Mouse (Mus musculus) kidney, postnatal 0 days (tissue): Measurements from ENCODE around the gene Appbp2. TPM values are rescaled to one million over a fixed set of nuclear protein-coding genes. Genes with fewer than 3 reads are reported as not detected.

Source experiments
- ATAC-seq: fragments of 200-750 bp; cut with Nextera tagmentation; replicated peaks from 2 replicates; pipeline ENCODE4 v1.8.0; 2017; ENCODE audit warnings: low read depth, moderate number of reproducible peaks, moderate TSS enrichment, moderate library complexity; ENCODE audit not compliant: low FRiP score
- DNase-seq: peaks from one replicate; pipeline ENCODE4 v3.0.0-alpha.2; 2016; ENCODE audit warnings: low spot score
- H3K27ac ChIP-seq: fragments of 300-500 bp; sonication (generic); 2 replicates; pipeline ENCODE4 v1.5.1; 2014; ENCODE audit warnings: mild to moderate bottlenecking
- H3K27me3 ChIP-seq: fragments of 300-500 bp; sonication (generic); 2 replicates; pipeline ENCODE4 v1.6.1; 2014; ENCODE audit warnings: low read length, mixed read lengths; ENCODE audit not compliant: insufficient read depth
- H3K36me3 ChIP-seq: fragments of 300-500 bp; sonication (generic); 2 replicates; pipeline ENCODE4 v1.6.1; 2014; ENCODE audit warnings: low read length, mixed read lengths; ENCODE audit not compliant: insufficient read depth
- H3K4me1 ChIP-seq: fragments of 300-500 bp; sonication (generic); replicated peaks from 2 replicates; pipeline ENCODE4 v1.6.1; 2014; ENCODE audit warnings: antibody characterized with exemption, low read length, mixed read lengths; ENCODE audit not compliant: insufficient read depth
- H3K4me2 ChIP-seq: fragments of 300-500 bp; sonication (generic); 2 replicates; pipeline ENCODE4 v1.6.1; 2014; ENCODE audit warnings: mild to moderate bottlenecking, low read length, moderate library complexity, mixed read lengths
- H3K4me3 ChIP-seq: fragments of 300-500 bp; sonication (generic); replicated peaks from 2 replicates; pipeline ENCODE4 v1.5.1; 2014; ENCODE audit warnings: low read depth, low read length
- H3K9ac ChIP-seq: fragments of 300-500 bp; sonication (generic); 2 replicates; pipeline ENCODE4 v1.6.1; 2014; ENCODE audit warnings: low read depth, low read length
- H3K9me3 ChIP-seq: fragments of 300-500 bp; sonication (generic); replicated peaks from 2 replicates; pipeline ENCODE4 v1.6.1; 2016; ENCODE audit warnings: low read length, inconsistent platforms, mixed read lengths
- CTCF ChIP-seq: IDR thresholded peaks from 2 replicates; pipeline ENCODE4 v1.5.1; 2016; ENCODE audit warnings: antibody characterized with exemption, low read depth, mild to moderate bottlenecking, moderate library complexity
- WGBS: fragments of 180-500 bp; shearing (Covaris S2); extraction: QIAGEN DNeasy Blood & Tissue Kit; methylation state at CpG from one replicate; pipeline ENCODE4 v1.1.7; 2014; 5-methylcytosine and 5-hydroxymethylcytosine counted together
- polyA plus RNA-seq: library from polyadenylated mRNA; unstranded; fragments of >200 nt; fragmentation: Nextera tagmentation; extraction: Ambion mirVana; gene quantifications from 2 replicates; pipeline ENCODE4 v1.2.1, GENCODE M21; 2015

Gene Appbp2
- polyA plus RNA-seq, 1 experiment from 2014 or later, result 38.9 TPM

GRCm38 (mm10) chr11:85234363-85234989, 454 bp downstream of the Appbp2 start:
- Histone ChIP-seq H3K9me3 (no peaks in the 10 kb centered on the region), H3K4me3 (peak overlapping the region; percentile 90), H3K36me3 (0 out of 2 replicates have a peak, but pooled peaks cover 2% of the 10 kb centered on the region), H3K27me3 (no peaks in the 10 kb centered on the region), H3K4me1 (no peaks in the 10 kb centered on the region), H3K4me2 (peak overlapping the region; percentile 84), H3K27ac (peak overlapping the region; percentile 98), H3K9ac (peak overlapping the region; percentile 89)
- peak; percentile 86 for ATAC-seq
- under 1% methylated on average over 70 of the region's 70 CpGs for WGBS
- no peak; the same call in 1 of the 2 replicates for TF ChIP-seq CTCF
- DNase-seq, result peak; percentile 93

- Histone ChIP-seq H3K9ac (peak overlapping the region; percentile 89), H3K36me3 (0 out of 2 replicates have a peak, but pooled peaks cover 2% of the 10 kb centered on the region), H3K27me3 (no peaks in the 10 kb centered on the region), H3K4me2 (peak overlapping the region; percentile 84), H3K9me3 (no peaks in the 10 kb centered on the region), H3K4me3 (peak overlapping the region; percentile 90), H3K4me1 (no peaks in the 10 kb centered on the region), H3K27ac (peak overlapping the region; percentile 98)
- no peak for TF ChIP-seq CTCF
- 6% methylated on average over 9 of the region's 9 CpGs for WGBS
- peak; percentile 51 for DNase-seq
- no peak for ATAC-seq
Observed at GRCm38 (mm10) chr11:85233676-85234210, 1.2 kb downstream of the Appbp2 start.

GRCm38 (mm10) chr11:85223248-85223647, 11.7 kb downstream of the Appbp2 start:
- ATAC-seq (no peak), DNase-seq (no peak)
- Histone ChIP-seq H3K27ac (no peak overlapping the region), H3K9ac (no peak overlapping the region), H3K4me2 (no peak overlapping the region), H3K36me3 (no peaks in the 10 kb centered on the region), H3K9me3 (no peaks in the 10 kb centered on the region), H3K4me3 (no peak overlapping the region), H3K27me3 (no peaks in the 10 kb centered on the region), H3K4me1 (no peaks in the 10 kb centered on the region)
- TF ChIP-seq CTCF, result no peak
- WGBS, result 93% methylated on average over 3 of the region's 3 CpGs

- Histone ChIP-seq H3K36me3 (no peaks in the 10 kb centered on the region), H3K4me3 (no peak overlapping the region), H3K4me2 (no peak overlapping the region), H3K27me3 (no peaks in the 10 kb centered on the region), H3K9ac (no peak overlapping the region), H3K9me3 (no peaks in the 10 kb centered on the region), H3K4me1 (no peaks in the 10 kb centered on the region), H3K27ac (no peak overlapping the region)
- 98% methylated on average over 6 of the region's 6 CpGs for WGBS
- TF ChIP-seq CTCF, result no peak
- DNase-seq (no peak), ATAC-seq (no peak)
Observed at GRCm38 (mm10) chr11:85222561-85222960, 12.4 kb downstream of the Appbp2 start.

GRCm38 (mm10) chr11:85219014-85219413, 15.9 kb downstream of the Appbp2 start:
- Histone ChIP-seq H3K4me3 (no peak overlapping the region), H3K9ac (no peak overlapping the region), H3K4me2 (no peak overlapping the region), H3K36me3 (peaks cover 16% of the 10 kb centered on the region; the same call in 1 of the 2 replicates), H3K27ac (no peak overlapping the region), H3K9me3 (no peaks in the 10 kb centered on the region), H3K27me3 (no peaks in the 10 kb centered on the region), H3K4me1 (no peaks in the 10 kb centered on the region)
- DNase-seq, result no peak
- no peak for ATAC-seq
- 92% methylated on average over 3 of the region's 3 CpGs for WGBS
- no peak for TF ChIP-seq CTCF

- no peak overlapping the region for H3K4me2 ChIP-seq
- no peaks in the 10 kb centered on the region for H3K27me3 ChIP-seq
- H3K27ac ChIP-seq, result no peak overlapping the region
- peaks cover 40% of the 10 kb centered on the region; the same call in 1 of the 2 replicates for H3K36me3 ChIP-seq
- no peak for ATAC-seq
- H3K4me3 ChIP-seq, result no peak overlapping the region
- 97% methylated on average over 3 of the region's 3 CpGs for WGBS
- H3K9me3 ChIP-seq, result no peaks in the 10 kb centered on the region
- no peak for DNase-seq
- TF ChIP-seq CTCF, result no peak
- H3K4me1 ChIP-seq, result no peaks in the 10 kb centered on the region
- H3K9ac ChIP-seq, result no peak overlapping the region
Observed at GRCm38 (mm10) chr11:85214679-85215078, 20.3 kb downstream of the Appbp2 start.
